Comparison of ENCODE assay signal across 16 mouse cellular contexts in genomic region chr14:46663529-46663928, GRCm38 (mm10).
"Had no signal": no experiment of that assay in that cellular context is flagged by ENCODE, and none has a peak within 500 bp of the region (broad histone marks: within the 10 kb centered on the region; RNA-seq: fewer than 3 reads in every experiment).

No protein-coding gene starts in this region.

- H3K4me1 ChIP-seq: stomach, embryonic 15.5 days had no signal

- DNase-seq: retina, postnatal 1 day; right cerebral cortex, adult 18-20 months; right cerebral cortex, postnatal 14 days; right cerebral cortex, postnatal 25 days; right cerebral cortex, postnatal 4 days; spleen, adult 18-20 months; thymus, adult 18-20 months; thymus, adult 2 months; thymus, postnatal 14 days; thymus, postnatal 25 days; thymus, postnatal 36 days; thymus, postnatal 4 days had no signal

- H3K36me3 ChIP-seq: neural tube, embryonic 13.5 days; neural tube, embryonic 15.5 days; stomach, embryonic 15.5 days had no signal

- H3K4me3 ChIP-seq: neural tube, embryonic 13.5 days; neural tube, embryonic 15.5 days; stomach, embryonic 15.5 days had no signal

- H3K27ac ChIP-seq: neural tube, embryonic 13.5 days; neural tube, embryonic 15.5 days; stomach, embryonic 15.5 days; stomach, postnatal 0 days had no signal

- H3K4me2 ChIP-seq: neural tube, embryonic 13.5 days; neural tube, embryonic 15.5 days; stomach, embryonic 15.5 days had no signal

- H3K9ac ChIP-seq: neural tube, embryonic 13.5 days; neural tube, embryonic 15.5 days; stomach, embryonic 15.5 days had no signal

- H3K27me3 ChIP-seq: neural tube, embryonic 13.5 days; stomach, embryonic 15.5 days had no signal

- H3K9me3 ChIP-seq: neural tube, embryonic 13.5 days; neural tube, embryonic 15.5 days; stomach, embryonic 15.5 days had no signal
